Mouse (Mus musculus) stomach, embryonic 14.5 days (tissue): ENCODE data around the gene Igfbp7. TPM values are rescaled to one million over a fixed set of nuclear protein-coding genes. Genes with fewer than 3 reads are reported as not detected.

Source experiments
- ATAC-seq: fragments of 200-750 bp; cut with Nextera tagmentation; 2 replicates; pipeline ENCODE4 v1.8.0; 2017; ENCODE audit warnings: low read depth, moderate TSS enrichment; ENCODE audit not compliant: insufficient number of reproducible peaks, insufficient read depth, low FRiP score
- H3K27ac ChIP-seq: fragments of 300-500 bp; sonication (generic); 2 replicates; pipeline ENCODE4 v1.5.1; 2014; ENCODE audit warnings: mild to moderate bottlenecking, low read length, moderate library complexity, mixed read lengths
- H3K27me3 ChIP-seq: fragments of 300-500 bp; sonication (generic); 2 replicates; pipeline ENCODE4 v1.6.1; 2014; ENCODE audit warnings: low read length, control low read depth, mixed read lengths; ENCODE audit not compliant: control insufficient read depth, insufficient read depth
- H3K36me3 ChIP-seq: fragments of 300-500 bp; sonication (generic); 2 replicates; pipeline ENCODE4 v1.6.1; 2014; ENCODE audit warnings: mild to moderate bottlenecking, control low read depth, low read length, moderate library complexity, mixed read lengths; ENCODE audit not compliant: control insufficient read depth, insufficient read depth
- H3K4me1 ChIP-seq: fragments of 300-500 bp; sonication (generic); 2 replicates; pipeline ENCODE4 v1.6.1; 2014; ENCODE audit warnings: low read length, control low read depth, mixed read lengths; ENCODE audit not compliant: control insufficient read depth, insufficient read depth
- H3K4me2 ChIP-seq: fragments of 300-500 bp; sonication (generic); replicated peaks from 2 replicates; pipeline ENCODE4 v1.6.1; 2014; ENCODE audit warnings: low read depth, low read length, control low read depth
- H3K4me3 ChIP-seq: fragments of 300-500 bp; sonication (generic); 2 replicates; pipeline ENCODE4 v1.5.1; 2014; ENCODE audit warnings: low read depth, low read length, control low read depth
- H3K9ac ChIP-seq: fragments of 300-500 bp; sonication (generic); replicated peaks from 2 replicates; pipeline ENCODE4 v1.6.1; 2014; ENCODE audit warnings: low read depth, mild to moderate bottlenecking, control low read depth, low read length, moderate library complexity, mixed read lengths
- H3K9me3 ChIP-seq: fragments of 300-500 bp; sonication (generic); 2 replicates; pipeline ENCODE4 v1.6.1; 2016; ENCODE audit warnings: low read depth, low read length, control low read depth; ENCODE audit not compliant: control insufficient read depth
- WGBS: fragments of 180-500 bp; shearing (Covaris S2); extraction: QIAGEN DNeasy Blood & Tissue Kit; methylation state at CpG from one replicate; pipeline ENCODE4 v1.1.7; 2014; 5-methylcytosine and 5-hydroxymethylcytosine counted together
- polyA plus RNA-seq: library from polyadenylated mRNA; unstranded; fragments of >200 nt; fragmentation: Nextera tagmentation; extraction: Ambion mirVana; gene quantifications from 2 replicates; pipeline ENCODE4 v1.2.1, GENCODE M21; 2014

Igfbp7 gene
- polyA plus RNA-seq, 1 experiment from 2014 or later, result 121 TPM

- 86% methylated on average over 6 of the region's 6 CpGs for WGBS
- no peak overlapping the region for H3K27ac ChIP-seq
- no peak overlapping the region for H3K9ac ChIP-seq
- H3K27me3 ChIP-seq, result no peaks in the 10 kb centered on the region
- no peaks in the 10 kb centered on the region for H3K36me3 ChIP-seq
- ATAC-seq, result no peak
- 0 out of 2 replicates have a peak, but pooled peaks cover 8% of the 10 kb centered on the region for H3K4me1 ChIP-seq
- H3K4me2 ChIP-seq, result no peak overlapping the region
- no peaks in the 10 kb centered on the region for H3K9me3 ChIP-seq
- no peak overlapping the region for H3K4me3 ChIP-seq
Measured at GRCm38 (mm10) chr5:77388359-77388758, 19.5 kb downstream of the Igfbp7 start.

GRCm38 (mm10) chr5:77387414-77387704 is 20.5 kb downstream of the Igfbp7 start:
- no peaks in the 10 kb centered on the region for H3K27me3 ChIP-seq
- no peak overlapping the region; the same call in 1 of the 2 replicates for H3K27ac ChIP-seq
- no peak for ATAC-seq
- H3K4me3 ChIP-seq, result no peak overlapping the region
- H3K9ac ChIP-seq, result no peak overlapping the region
- 0 out of 2 replicates have a peak, but pooled peaks cover 8% of the 10 kb centered on the region for H3K4me1 ChIP-seq
- H3K4me2 ChIP-seq, result no peak overlapping the region
- 57% methylated on average over 8 of the region's 8 CpGs for WGBS
- no peaks in the 10 kb centered on the region for H3K9me3 ChIP-seq
- H3K36me3 ChIP-seq, result no peaks in the 10 kb centered on the region

DNA sequence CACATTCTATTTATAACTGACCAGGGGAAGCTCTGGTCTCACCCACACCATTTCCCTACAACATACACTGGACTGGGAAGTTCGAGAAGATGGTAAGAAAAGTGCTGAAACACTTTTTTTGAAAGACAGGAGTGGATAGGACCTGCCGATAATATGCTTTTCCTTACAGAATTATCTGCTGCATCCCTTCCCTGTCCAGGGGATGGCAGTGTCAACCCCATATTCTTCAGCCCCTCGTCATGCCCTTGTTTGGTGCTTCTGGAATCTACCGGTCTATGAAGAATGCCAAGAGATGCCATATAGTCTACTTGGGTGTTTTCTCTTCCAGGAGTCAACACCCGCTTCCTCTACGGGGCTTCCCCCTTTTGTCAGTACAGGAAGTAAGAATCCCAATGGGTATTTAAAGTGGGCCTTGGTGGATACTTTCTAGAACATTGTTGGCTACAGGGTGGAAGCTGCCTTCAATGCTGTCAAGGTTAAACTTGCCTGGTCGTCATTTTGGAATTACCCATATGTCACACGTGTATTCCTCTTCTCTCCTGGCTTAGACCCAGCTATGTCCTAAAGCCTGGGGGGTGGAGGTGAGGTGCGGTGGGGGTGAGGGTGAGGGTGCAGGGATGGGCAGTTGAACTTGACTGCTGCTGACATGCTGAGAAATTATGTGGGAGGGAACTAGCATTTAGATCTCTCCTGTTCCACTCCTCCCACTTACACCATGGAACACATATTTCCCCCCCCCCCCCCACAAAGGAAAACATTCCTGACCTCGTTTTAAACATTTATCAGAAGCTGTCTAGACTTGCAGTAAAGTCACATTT is 21.0 kb downstream of the Igfbp7 start:
- no peak; the same call in 1 of the 2 replicates for ATAC-seq
- 0 out of 2 replicates have a peak, but pooled peaks cover 8% of the 10 kb centered on the region for H3K4me1 ChIP-seq
- H3K9ac ChIP-seq, result no peak overlapping the region
- no peak overlapping the region; the same call in 1 of the 2 replicates for H3K27ac ChIP-seq
- no peak overlapping the region for H3K4me3 ChIP-seq
- H3K4me2 ChIP-seq, result no peak overlapping the region
- WGBS, result 64% methylated on average over 10 of the region's 10 CpGs
- no peaks in the 10 kb centered on the region for H3K9me3 ChIP-seq
- H3K27me3 ChIP-seq, result no peaks in the 10 kb centered on the region
- H3K36me3 ChIP-seq, result no peaks in the 10 kb centered on the region

- ATAC-seq, result no peak
- Histone ChIP-seq H3K9me3 (no peaks in the 10 kb centered on the region), H3K4me3 (no peak overlapping the region), H3K27me3 (no peaks in the 10 kb centered on the region), H3K4me1 (0 out of 2 replicates have a peak, but pooled peaks cover 8% of the 10 kb centered on the region), H3K27ac (no peak overlapping the region), H3K9ac (no peak overlapping the region), H3K36me3 (no peaks in the 10 kb centered on the region), H3K4me2 (no peak overlapping the region)
- 66% methylated on average over 6 of the region's 6 CpGs for WGBS
Measured at GRCm38 (mm10) chr5:77385900-77386595, 21.8 kb downstream of the Igfbp7 start.

DNA sequence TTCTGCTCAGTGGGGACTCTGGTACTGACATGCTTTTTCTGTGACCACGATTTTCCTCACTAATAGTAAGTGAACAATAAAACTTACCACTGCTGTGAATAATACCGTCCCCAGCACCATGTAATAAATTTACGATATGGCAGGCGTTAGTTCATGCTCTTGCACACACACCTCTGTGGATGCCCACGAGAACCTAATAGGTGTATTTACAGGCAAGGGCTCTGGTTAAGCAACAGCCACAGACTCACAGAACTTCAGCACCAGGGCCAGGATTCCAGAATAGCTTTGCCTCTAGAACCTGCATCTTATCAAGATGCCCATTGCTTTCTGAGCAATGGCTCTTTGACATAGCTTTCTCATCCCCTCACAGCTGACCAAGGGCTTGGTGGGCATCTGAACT is 22.6 kb downstream of the Igfbp7 start:
- H3K4me2 ChIP-seq, result no peak overlapping the region

DNA sequence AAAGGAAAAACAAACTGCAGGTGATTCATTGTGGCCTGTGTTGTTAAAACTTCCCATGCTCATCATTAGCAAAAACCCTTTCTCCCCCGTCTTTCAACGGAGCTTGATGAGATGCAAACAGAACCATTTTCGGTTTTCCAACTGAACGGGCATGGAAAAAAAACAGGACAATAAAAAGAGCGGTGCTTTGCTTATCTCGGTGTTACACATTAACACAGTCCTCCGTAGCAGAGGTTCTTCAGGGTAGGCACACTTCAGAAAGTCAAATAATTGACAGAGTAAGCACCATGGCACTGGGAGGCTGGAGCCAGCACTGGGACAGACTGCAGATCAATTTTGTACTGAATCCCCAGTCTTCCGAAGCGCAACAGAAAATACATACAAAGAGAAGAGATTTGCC is 23.1 kb downstream of the Igfbp7 start:
- Histone ChIP-seq H3K9me3 (no peaks in the 10 kb centered on the region), H3K27ac (no peak overlapping the region), H3K9ac (no peak overlapping the region), H3K4me3 (no peak overlapping the region), H3K4me1 (0 out of 2 replicates have a peak, but pooled peaks cover 8% of the 10 kb centered on the region), H3K27me3 (no peaks in the 10 kb centered on the region), H3K36me3 (no peaks in the 10 kb centered on the region), H3K4me2 (no peak overlapping the region)
- 52% methylated on average over 9 of the region's 9 CpGs for WGBS
- no peak for ATAC-seq

More for the DNA sequence above, 22.6 kb downstream of the Igfbp7 start:
- 82% methylated on average over 5 of the region's 5 CpGs for WGBS
- H3K36me3 ChIP-seq, result no peaks in the 10 kb centered on the region
- no peak overlapping the region for H3K4me3 ChIP-seq
- no peaks in the 10 kb centered on the region for H3K27me3 ChIP-seq
- no peak overlapping the region for H3K9ac ChIP-seq
- 0 out of 2 replicates have a peak, but pooled peaks cover 8% of the 10 kb centered on the region for H3K4me1 ChIP-seq
- H3K27ac ChIP-seq, result no peak overlapping the region
- H3K9me3 ChIP-seq, result no peaks in the 10 kb centered on the region
- ATAC-seq, result no peak

DNA sequence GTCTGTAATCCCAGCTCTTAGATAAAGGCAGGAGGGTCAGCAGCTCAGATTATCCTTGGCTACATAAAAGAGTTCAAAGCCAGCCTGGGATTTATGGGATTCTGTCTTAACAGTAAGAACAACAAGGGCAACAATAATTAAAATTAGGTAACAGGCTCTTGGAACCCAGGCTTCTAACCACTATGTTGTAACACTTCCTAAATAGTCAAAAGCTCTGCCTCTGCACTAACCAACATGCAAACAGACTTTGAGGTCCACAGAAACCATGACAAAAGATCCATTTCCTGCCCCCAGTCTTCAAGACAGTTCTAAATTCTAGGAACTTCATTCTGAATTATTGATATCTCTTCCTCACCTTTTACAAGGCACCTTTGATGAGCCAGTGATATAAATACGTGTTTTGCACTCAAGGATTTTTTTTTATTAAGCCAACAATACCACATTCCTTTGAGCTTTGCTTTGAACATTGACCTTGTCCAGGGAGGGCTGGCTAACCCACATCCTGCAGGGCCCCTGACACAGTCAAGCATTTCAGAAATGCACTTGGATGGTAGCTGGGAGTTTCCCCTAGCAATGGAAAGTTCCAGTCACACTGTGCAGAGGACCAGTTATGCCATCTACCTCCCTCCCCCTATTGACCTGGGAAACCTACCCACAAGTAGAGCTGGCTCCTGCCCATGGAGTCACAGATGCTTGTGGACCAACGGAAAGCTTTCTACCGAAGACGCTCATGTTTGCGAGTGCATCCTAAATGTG is 23.9 kb downstream of the Igfbp7 start:
- Histone ChIP-seq H3K9ac (no peak overlapping the region), H3K27me3 (no peaks in the 10 kb centered on the region), H3K9me3 (no peaks in the 10 kb centered on the region), H3K36me3 (no peaks in the 10 kb centered on the region), H3K4me2 (no peak overlapping the region), H3K27ac (no peak overlapping the region), H3K4me3 (no peak overlapping the region), H3K4me1 (0 out of 2 replicates have a peak, but pooled peaks cover 8% of the 10 kb centered on the region)
- ATAC-seq, result no peak
- 83% methylated on average over 5 of the region's 5 CpGs for WGBS

DNA sequence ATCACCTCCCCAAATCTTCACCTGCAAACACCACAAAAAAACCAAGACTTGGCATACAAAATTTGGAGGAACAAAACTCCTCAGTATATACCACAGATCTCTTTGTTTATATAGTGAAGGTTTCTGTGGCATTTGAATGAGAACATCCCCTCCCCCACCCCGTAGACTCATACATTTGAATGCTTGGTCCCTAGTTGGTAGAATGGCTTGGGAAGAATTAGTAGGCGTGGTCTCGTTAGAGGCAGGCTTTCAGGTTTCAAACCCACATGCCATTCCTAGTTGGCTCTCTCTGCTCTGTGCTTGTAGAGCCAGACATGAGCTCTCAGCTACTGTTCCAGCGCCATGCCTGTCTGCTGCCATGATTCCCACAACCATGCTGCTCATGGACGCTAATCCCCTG is 26.2 kb downstream of the Igfbp7 start:
- Histone ChIP-seq H3K4me3 (no peak overlapping the region), H3K9ac (no peak overlapping the region), H3K9me3 (no peaks in the 10 kb centered on the region), H3K27me3 (no peaks in the 10 kb centered on the region), H3K27ac (no peak overlapping the region), H3K36me3 (no peaks in the 10 kb centered on the region), H3K4me2 (no peak overlapping the region), H3K4me1 (0 out of 2 replicates have a peak, but pooled peaks cover 4% of the 10 kb centered on the region)
- 89% methylated on average over 5 of the region's 5 CpGs for WGBS
- no peak for ATAC-seq
